Comparison of ENCODE assay signal across 8 mouse cellular contexts in the genomic region with DNA sequence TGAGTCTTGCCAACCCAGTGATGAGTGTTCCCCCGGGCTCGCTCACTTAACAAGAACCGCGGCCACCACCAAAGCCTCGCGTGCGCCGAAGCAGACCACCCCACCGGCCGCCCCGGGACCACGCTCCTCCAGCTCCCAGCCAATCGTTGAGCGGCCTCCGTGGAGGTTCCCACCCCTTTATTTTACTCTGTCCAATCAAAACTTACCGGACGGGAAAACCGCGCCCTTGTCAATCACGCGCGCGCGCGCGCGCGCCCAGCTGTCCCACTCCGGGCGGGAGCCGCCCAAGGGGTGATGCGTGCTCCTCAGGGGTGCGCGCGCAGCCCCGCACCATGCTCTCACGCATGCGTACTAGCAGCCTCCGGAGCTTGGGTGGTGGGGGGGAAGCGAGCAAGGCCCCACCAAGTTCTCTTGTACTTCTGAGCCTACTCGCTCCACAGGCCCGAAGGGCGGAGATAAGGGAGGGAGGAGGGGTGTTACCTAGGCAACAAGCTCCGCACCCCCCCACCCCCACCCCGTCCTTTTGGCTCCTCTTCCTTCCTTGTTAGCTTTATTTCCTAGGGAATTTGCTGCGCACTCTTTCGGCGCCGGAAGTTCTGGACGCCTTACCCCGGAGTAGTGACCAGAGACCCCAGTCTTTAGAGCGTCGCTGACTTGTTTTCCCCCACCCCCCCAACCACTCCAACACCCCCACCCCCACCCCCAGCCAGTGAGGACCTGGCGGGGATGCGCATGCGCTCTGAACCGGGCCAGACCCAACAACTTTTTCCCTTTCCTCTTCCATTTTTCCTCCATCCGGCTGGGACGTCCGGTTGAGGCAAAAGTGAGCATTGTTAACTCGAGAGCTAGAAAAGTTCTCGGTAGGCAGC. TPM values are rescaled to one million over a fixed set of nuclear protein-coding genes. Genes with fewer than 3 reads are reported as not detected.
DNase-seq lines count a peak whose midpoint lies in the region; ATAC-seq lines count a peak whose summit lies in the region.

A gene (minus strand): TSS at position 278 of the 869 bp plus-strand sequence.

- ATAC-seq in hematopoietic stem cell, adult 5-6 weeks (replicated peaks in 1 of 2; ENCODE audit: insufficient read depth in 1 of 2, low FRiP score in 2 of 2, low TSS enrichment in 1 of 2, low read depth in 1 of 2, poor library complexity in 2 of 2, severe bottlenecking in 2 of 2), result peak; percentile 79 to 87

- DNase-seq in MN1 (ENCODE audit: low spot score), result peak; percentile 99
- peak; percentile 93 for DNase-seq in cerebellum, adult 8-10 months
- peak; percentile 100 for DNase-seq in forelimb bud, embryonic 11.5 days (ENCODE audit: low read depth, low spot score)
- peak; percentile 96 to 97 for DNase-seq in layer of hippocampus, postnatal 10 days (ENCODE audit: low spot score in 2 of 2)
- peak; percentile 99 for DNase-seq in lung, postnatal 10 days
- peak; percentile 98 for DNase-seq in ovary, postnatal 36 days (ENCODE audit: low spot score)
- peak; percentile 96 for DNase-seq in thymus, postnatal 25 days

RNA-seq across cellular contexts. Expression of the gene that starts here (rescaled TPM):
- 4.2 TPM in 2 replicates for total RNA-seq in hematopoietic stem cell, adult 5-6 weeks (2017)
- 10 to 100 TPM; 46.0 to 51.1 TPM for total RNA-seq in layer of hippocampus, postnatal 10 days (2021)

Comparison
In these comparisons a context has a peak if more than half of its experiments do, and no peak if none do; other contexts are left out.
1. Peak in every context shown above with its lines: DNase-seq and ATAC-seq.